Mouse (Mus musculus): ENCODE measurements around the gene Tmem131.
"Not testable (repeated sequence)": the region's sequence is repeated elsewhere in the genome, so short reads cannot be mapped to it uniquely, and the experiment has no call there.

The Tmem131 gene

DNA sequence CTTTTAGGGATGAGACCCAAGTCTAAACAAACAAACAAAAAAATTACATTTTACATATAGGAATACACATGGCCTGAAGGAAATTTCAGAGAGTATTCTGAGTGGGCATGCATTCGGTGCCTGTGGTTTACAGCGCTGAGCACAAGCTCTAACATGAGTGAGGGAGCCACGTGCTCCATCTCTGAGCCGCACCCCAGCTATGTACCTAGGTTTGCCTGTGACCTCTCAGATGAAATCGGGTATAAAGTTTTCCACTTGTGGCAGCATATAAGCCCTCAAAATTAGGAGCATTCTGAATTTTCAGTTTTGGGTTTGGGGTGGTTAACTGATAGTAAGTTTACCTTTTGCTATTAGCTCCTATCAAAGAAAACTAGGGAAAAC lies 28.3 kb downstream of the Tmem131 start:
- no peak for DNase-seq

- peak; percentile 57 to 75 for DNase-seq
These were observed 28.8 kb downstream of the Tmem131 start for GRCm38 (mm10) chr1:36914455-36915199.

DNA sequence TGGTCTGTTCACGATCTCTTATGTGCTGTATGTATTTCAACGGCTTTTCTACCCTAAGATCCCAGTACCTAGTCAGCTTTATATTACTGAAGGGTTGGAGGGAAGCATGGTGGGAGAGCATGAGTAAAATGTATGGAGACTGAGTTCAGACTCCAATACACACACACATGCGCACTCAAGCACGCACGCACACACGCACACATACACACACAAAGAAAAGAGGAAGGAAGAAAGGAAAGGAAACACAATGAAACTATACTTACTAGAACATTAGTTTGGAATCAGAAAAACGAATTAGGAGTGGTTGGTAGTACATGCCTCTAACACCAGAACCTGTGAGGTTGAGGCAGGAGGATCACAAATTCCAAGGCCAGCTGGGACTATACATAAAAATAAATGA lies 29.7 kb downstream of the Tmem131 start:
- DNase-seq = no peak

DNA sequence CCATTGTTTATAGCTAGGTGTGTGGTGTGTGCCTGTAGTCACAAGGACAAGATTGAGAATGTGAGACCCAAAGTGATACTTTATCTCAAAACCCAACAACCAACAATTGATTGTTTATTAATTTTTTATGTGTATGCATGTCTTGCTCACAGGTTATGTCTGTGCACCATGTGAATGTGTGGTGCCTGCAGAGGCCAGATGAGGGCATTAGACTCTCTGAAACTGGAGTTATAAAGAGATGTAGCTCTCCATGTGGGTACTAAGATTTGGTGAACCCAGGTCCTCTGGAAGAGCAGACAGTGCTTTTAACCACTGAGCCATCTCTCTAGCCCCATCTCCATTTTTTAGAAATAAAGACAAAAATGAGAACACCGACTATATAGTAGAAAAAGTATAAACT lies 31.2 kb downstream of the Tmem131 start:
- DNase-seq = no peak

DNA sequence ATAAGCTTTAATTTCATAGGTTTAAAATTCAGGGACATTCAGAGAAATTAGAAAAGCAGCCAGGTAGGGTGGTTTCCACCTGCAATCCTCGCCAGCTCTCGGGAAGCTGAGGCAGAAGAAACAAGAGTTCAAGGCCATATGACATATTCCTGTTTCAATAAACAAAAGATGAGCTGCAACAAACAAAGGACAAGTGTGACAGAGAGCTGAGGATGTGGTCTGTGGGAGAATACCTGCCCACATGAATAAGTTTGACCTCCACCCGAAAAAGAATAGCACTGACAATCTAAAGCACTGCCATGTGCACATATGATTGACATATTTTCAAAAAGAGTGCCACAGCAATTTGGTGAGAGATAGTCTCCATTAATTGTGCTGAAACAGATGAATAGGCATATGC lies 31.9 kb downstream of the Tmem131 start:
- no peak for DNase-seq

DNA sequence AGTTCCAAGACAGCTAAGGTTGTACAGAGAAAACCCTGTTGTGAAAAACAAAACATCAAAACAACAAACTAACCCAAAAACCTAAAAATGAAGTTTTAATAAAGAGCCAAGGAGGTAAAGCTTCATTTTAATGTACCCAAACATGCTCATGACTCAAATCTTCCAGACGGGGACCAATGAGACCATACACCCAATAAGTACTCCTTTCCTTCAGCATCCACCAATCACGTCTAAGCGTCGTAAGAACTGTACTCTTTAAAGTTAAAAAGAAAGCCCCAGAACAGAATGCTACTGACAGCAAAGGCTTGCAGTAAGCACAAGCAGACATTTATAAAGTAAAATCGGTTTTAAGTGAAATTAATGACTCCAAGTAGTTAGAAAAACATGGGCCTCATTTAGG lies 33.1 kb downstream of the Tmem131 start:
- no peak for DNase-seq

- DNase-seq = not testable (repeated sequence)
These were observed 33.5 kb downstream of the Tmem131 start for GRCm38 (mm10) chr1:36909965-36910364.

GRCm38 (mm10) chr1:36905216-36905615 lies 38.2 kb downstream of the Tmem131 start:
- DNase-seq = peak in 1 of 2 experiments; percentile 56

- no peak for DNase-seq
These were observed 39.0 kb downstream of the Tmem131 start for GRCm38 (mm10) chr1:36904489-36904888.

DNA sequence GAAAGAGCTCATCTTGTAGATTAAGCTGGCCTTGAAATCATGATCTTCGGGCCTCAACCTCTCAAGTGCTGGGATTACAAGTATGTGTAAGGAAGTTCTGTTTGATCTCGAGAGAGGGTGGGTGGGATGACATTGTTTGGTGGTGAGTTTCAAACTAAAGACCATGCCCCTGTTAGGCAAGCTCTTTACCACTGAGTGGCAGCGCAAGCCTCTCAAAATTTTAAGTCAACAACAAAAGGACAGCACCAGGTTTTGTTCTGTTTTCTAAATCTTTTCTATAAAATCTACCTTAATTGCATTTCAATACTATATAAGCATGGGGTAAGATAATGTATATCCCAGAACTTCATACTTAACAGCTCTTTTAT lies 39.4 kb downstream of the Tmem131 start:
- DNase-seq = no peak

GRCm38 (mm10) chr1:36903376-36904083 lies 39.9 kb downstream of the Tmem131 start:
- DNase-seq = no peak

- DNase-seq = no peak
These were observed 40.7 kb downstream of the Tmem131 start for GRCm38 (mm10) chr1:36902533-36903315.

DNA sequence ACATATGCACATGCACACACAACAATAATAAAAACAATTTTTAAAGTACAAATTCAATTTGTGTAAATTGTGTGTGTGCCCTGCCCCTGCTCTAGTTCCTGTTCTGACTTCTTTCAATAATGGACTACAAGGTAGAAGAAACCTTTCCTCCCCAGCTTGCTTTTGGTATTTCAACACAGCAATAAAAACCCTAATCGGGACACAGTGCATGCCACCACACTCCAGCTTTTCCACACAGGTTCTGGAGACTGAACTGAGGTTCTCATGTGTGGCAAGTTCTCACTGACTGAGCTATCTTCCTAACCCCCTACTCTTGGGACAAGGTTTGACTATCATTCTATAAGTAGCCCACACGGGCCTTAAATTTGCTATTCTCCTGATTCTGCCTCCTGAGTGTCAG lies 43.8 kb downstream of the Tmem131 start:
- no peak for DNase-seq

GRCm38 (mm10) chr1:36896423-36896822 lies 47.0 kb downstream of the Tmem131 start:
- DNase-seq = no peak

- DNase-seq = no peak
These were observed 48.0 kb downstream of the Tmem131 start for GRCm38 (mm10) chr1:36895452-36895851.

DNA sequence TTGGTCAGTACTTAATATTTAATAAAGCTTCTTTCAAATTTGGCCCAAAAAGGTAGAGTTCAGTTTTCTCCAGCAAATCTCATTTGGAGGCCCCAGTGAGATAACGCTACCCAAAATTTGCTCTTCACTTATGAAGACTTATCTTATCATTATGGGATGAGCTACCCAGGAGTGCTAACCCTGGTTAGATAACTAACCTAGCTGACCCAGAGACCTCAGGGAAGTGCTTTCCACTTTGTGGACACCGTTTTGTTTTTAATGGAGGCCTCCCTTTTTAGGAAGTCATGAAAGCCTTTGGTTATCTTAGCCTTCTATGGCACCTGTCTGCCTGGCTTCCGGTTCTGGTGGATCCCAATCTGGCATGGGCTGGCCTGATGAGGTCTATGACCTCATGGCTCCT lies 49.3 kb downstream of the Tmem131 start:
- DNase-seq = no peak

DNA sequence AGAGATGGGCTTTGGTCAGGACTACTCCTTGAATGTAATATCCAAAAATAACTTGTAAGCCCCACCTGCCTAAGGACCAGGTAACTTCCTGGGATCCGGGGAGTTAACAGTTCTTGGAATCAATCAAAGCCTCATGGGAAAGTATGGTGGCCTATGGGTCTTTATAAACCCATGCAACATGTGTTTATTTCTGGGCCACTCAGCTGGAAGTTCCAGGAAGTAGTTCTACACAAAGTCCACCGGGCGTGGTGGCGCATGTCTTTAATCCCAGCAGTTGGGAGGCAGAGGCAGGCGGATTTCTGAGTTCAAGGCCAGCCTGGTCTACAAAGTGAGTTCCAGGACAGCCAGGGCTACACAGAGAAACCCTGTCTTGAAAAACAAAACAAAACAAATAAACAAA lies 49.7 kb downstream of the Tmem131 start:
- not testable (repeated sequence) for DNase-seq

- peak; percentile 46 to 65 for DNase-seq
These were observed 50.3 kb downstream of the Tmem131 start for GRCm38 (mm10) chr1:36893146-36893545.

- DNase-seq = no peak
These were observed 51.0 kb downstream of the Tmem131 start for GRCm38 (mm10) chr1:36892461-36892860.

- DNase-seq = no peak
These were observed 54.5 kb downstream of the Tmem131 start for GRCm38 (mm10) chr1:36889016-36889415.

GRCm38 (mm10) chr1:36887172-36887571 lies 56.3 kb downstream of the Tmem131 start:
- no peak for DNase-seq

DNA sequence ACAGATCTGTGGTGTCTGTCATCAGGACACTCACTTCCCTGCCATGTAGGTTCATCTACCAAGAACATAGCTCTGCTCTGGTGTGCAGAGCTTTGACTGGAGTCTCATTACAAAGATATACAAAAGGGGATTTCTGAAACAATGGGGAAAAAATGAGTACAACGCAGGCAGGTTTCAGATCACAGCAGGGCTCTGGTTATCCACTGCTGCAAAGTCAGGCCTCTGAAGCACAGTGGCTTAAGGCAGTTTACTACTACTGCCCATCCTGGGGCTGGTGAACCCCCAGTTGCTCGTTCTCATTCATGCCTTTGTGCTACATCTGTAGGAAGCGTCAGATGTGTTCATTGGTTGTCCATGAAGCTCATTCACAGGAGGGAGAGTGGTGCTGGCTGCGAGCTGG lies 57.0 kb downstream of the Tmem131 start:
- no peak for DNase-seq

- DNase-seq = no peak
These were observed 58.9 kb downstream of the Tmem131 start for GRCm38 (mm10) chr1:36884536-36884935.

- DNase-seq = no peak
These were observed 59.7 kb downstream of the Tmem131 start for GRCm38 (mm10) chr1:36883805-36884204.

Measured in kidney, postnatal 25 days (tissue).